Mouse (Mus musculus) retina, adult 2 months (tissue): ENCODE measurements around the gene Dnmt3b.
"Not testable (repeated sequence)": the region's sequence is repeated elsewhere in the genome, so short reads cannot be mapped to it uniquely, and the experiment has no call there.

ENCODE experiments used
- DNase-seq: peaks from one replicate; pipeline ENCODE4 v3.0.0-alpha.2; 2012; ENCODE audit warnings: low read depth, low spot score

The Dnmt3b gene

DNA sequence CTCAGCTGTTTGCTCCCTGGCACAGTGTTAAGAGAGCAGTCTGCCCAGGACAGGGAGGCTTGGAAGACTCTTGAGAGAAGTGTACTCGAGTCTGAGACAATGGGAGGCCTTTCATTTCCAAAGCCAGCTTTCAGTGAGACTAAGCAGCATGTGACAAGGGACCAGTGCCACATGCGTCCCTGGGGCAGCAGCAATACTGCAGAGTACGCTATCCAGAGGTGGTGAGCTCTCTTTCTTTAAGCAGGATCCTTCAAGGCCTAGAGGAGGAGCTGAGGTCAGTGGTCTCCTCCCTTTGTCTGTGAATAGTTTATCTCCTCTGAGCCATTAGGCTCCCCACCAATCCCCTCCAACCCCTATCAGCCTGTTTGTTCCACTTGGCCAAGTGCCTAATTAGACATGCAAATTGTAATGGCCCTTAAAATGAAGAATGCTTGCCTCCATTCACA lies 63.4 kb downstream of the Dnmt3b start:
- DNase-seq = no peak

DNA sequence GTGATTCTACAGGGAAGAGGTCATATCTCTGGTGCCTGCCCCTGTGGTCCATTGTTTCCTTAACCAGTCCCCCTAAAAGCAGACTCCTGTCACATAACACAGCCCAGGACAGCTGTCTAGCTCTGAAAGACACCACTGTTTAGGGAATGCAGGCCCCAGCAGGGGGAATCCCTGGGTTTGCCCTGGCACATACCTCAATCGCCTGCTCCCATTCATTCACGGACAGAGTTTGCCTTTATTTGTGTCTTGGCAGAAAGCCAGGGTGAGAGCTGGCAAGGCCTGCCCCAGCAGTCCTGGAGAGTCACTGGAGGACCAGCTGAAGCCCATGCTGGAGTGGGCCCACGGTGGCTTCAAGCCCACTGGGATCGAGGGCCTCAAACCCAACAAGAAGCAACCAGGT lies 64.0 kb downstream of the Dnmt3b start:
- no peak for DNase-seq

- not testable (repeated sequence) for DNase-seq
Observed at GRCm38 (mm10) chr2:153717861-153718260, 68.6 kb downstream of the Dnmt3b start.

DNA sequence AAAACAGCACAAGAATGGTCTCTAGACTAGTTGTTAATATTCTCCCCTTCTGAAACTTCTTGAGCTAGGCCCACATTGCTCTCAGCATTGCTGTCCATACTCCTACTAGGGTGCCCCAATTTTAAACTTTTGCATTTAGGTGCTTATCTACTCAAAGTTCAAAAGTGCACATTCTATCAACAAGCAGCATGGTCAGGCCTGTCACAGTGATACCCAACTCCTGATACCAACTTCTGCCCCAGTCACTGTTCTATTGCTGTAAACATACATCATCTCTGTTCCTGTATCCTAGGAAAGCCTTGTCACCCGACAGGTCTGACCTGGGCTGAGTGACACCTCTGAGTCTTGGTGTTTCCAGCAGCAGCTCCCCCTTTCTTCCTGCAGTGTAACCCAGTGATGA lies 73.8 kb downstream of the Dnmt3b start:
- no peak for DNase-seq

- no peak for DNase-seq
Observed at GRCm38 (mm10) chr2:153724424-153724823, 75.2 kb downstream of the Dnmt3b start.

GRCm38 (mm10) chr2:153724871-153725270 lies 75.6 kb downstream of the Dnmt3b start:
- DNase-seq = no peak

DNA sequence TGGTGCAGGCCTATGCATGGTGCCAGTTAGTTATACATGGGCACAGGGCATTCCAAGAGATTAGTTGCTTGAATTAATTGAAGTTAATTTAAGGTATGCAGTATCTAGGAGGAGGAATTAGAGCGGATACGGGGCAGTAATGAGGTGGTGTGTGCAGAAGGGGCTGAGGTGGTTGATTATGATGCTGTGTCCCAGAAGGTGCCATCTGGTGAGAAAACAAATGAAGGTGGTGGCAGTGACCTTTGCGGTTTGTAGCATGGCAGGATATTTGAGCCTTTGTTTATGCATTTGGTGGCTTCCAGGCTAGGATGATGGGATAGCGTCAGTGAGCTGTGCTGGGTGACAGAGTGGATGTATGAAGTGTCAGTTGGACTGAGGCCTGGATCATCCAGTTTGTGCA lies 76.0 kb downstream of the Dnmt3b start:
- no peak for DNase-seq

DNA sequence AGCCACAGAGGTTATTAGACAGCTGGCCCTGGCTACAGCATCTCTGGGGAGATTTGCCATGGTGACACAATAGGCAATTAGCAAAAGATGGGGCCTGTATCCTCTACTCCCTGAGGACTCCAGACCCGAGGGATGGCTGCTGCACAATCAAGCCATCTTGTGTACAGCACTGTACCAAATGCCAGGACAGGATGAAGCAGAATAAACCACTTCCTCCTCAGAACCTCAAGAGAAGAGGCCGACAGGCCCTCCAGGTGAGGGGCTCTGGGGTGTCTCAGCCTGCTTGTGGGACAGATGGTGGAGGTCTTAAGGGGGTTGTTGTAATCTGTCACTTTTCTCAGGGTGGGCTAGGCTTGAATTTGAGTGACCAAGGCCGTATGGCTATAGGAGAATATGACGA lies 84.8 kb downstream of the Dnmt3b start:
- no peak for DNase-seq
